Mouse (Mus musculus): Measurements from ENCODE around the gene Tspan3. TPM values are rescaled to one million over a fixed set of nuclear protein-coding genes. Genes with fewer than 3 reads are reported as not detected.
A peak's percentile ranks its signal among the peaks of the same experiment; 100 is the strongest.

Gene Tspan3
- polyA plus RNA-seq, 1 experiment: 71.2 TPM

- H3K36me3 ChIP-seq (ENCODE audit: control insufficient read depth, insufficient read depth, low read length): no peaks in the 10 kb centered on the region
- no peak overlapping the region for H3K4me3 ChIP-seq (ENCODE audit: control insufficient read depth, low read depth, low read length)
- no peak overlapping the region for H3K27ac ChIP-seq (ENCODE audit: control insufficient read depth, insufficient read depth, low read depth, low read length)
- no peak for TF ChIP-seq CTCF (IDR thresholded peaks at IDR 0.05; ENCODE audit: control insufficient read depth, insufficient read depth, insufficient replicate concordance, low read depth, low read length)
- TF ChIP-seq POLR2A (IDR thresholded peaks at IDR 0.05; ENCODE audit: control insufficient read depth, low read depth, low read length): no peak
- H3K27me3 ChIP-seq (ENCODE audit: control insufficient read depth, insufficient read depth, low read length): no peaks in the 10 kb centered on the region
- H3K4me1 ChIP-seq (ENCODE audit: control insufficient read depth, insufficient read depth, low read length): no peaks in the 10 kb centered on the region; the same call in 1 of the 2 replicates
These were observed 67.5 kb downstream of the Tspan3 start for GRCm38 (mm10) chr9:56097584-56098298.

DNA sequence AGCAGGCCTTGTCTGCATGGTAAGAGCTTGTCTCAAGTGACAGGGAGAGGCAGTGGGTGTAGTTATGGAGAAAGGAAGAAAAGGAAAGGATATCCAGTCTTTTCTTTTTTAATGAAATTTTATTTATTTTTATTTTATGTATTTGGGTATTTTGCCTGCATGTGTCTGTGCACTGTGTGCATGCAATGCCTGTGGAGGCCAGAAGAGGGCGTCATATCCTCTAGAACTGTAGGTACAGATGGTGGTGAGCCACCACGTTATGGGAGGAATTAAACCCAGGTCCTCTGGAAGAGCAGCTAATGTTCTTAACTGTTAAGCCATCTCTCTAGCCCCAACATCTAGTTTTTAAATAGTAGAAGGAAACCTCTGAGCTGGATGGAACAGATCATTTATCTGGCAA, 73.2 kb downstream of the Tspan3 start:
- Histone ChIP-seq H3K27me3 (ENCODE audit: control insufficient read depth, insufficient read depth, low read length) (no peaks in the 10 kb centered on the region), H3K36me3 (ENCODE audit: control insufficient read depth, insufficient read depth, low read length) (no peaks in the 10 kb centered on the region), H3K4me3 (ENCODE audit: control insufficient read depth, low read depth, low read length) (no peak overlapping the region), H3K27ac (ENCODE audit: control insufficient read depth, insufficient read depth, low read depth, low read length) (no peak overlapping the region), H3K4me1 (ENCODE audit: control insufficient read depth, insufficient read depth, low read length) (peaks cover 10% of the 10 kb centered on the region)
- TF ChIP-seq CTCF (IDR thresholded peaks at IDR 0.05; ENCODE audit: control insufficient read depth, insufficient read depth, insufficient replicate concordance, low read depth, low read length) (peak; percentile 47; the same call in 1 of the 2 replicates), POLR2A (IDR thresholded peaks at IDR 0.05; ENCODE audit: control insufficient read depth, low read depth, low read length) (no peak)

- no peaks in the 10 kb centered on the region for H3K27me3 ChIP-seq (ENCODE audit: control insufficient read depth, insufficient read depth, low read length)
- no peak overlapping the region for H3K27ac ChIP-seq (ENCODE audit: control insufficient read depth, insufficient read depth, low read depth, low read length)
- H3K4me3 ChIP-seq (ENCODE audit: control insufficient read depth, low read depth, low read length): no peak overlapping the region
- peaks cover 10% of the 10 kb centered on the region for H3K4me1 ChIP-seq (ENCODE audit: control insufficient read depth, insufficient read depth, low read length)
- TF ChIP-seq CTCF (IDR thresholded peaks at IDR 0.05; ENCODE audit: control insufficient read depth, insufficient read depth, insufficient replicate concordance, low read depth, low read length) (no peak), POLR2A (IDR thresholded peaks at IDR 0.05; ENCODE audit: control insufficient read depth, low read depth, low read length) (no peak)
- no peaks in the 10 kb centered on the region for H3K36me3 ChIP-seq (ENCODE audit: control insufficient read depth, insufficient read depth, low read length)
These were observed 74.6 kb downstream of the Tspan3 start for GRCm38 (mm10) chr9:56090546-56091225.

- peaks cover 10% of the 10 kb centered on the region for H3K4me1 ChIP-seq (ENCODE audit: control insufficient read depth, insufficient read depth, low read length)
- no peak within 1 kb of the TSS for H3K27ac ChIP-seq (ENCODE audit: control insufficient read depth, insufficient read depth, low read depth, low read length)
- peak within 1 kb of the TSS; percentile 38 for H3K4me3 ChIP-seq (ENCODE audit: control insufficient read depth, low read depth, low read length)
- TF ChIP-seq POLR2A (IDR thresholded peaks at IDR 0.05; ENCODE audit: control insufficient read depth, low read depth, low read length) (no peak), CTCF (IDR thresholded peaks at IDR 0.05; ENCODE audit: control insufficient read depth, insufficient read depth, insufficient replicate concordance, low read depth, low read length) (no peak)
- no peaks in the 10 kb centered on the region for H3K36me3 ChIP-seq (ENCODE audit: control insufficient read depth, insufficient read depth, low read length)
- H3K27me3 ChIP-seq (ENCODE audit: control insufficient read depth, insufficient read depth, low read length): no peaks in the 10 kb centered on the region
These were observed 75.3 kb downstream of the Tspan3 start, which contains the start of gene Pstpip1 for GRCm38 (mm10) chr9:56089778-56090520. Gene Pstpip1, plus strand, starts transcription at chr9:56089962.

- Histone ChIP-seq H3K36me3 (ENCODE audit: control insufficient read depth, insufficient read depth, low read length) (no peaks in the 10 kb centered on the region), H3K4me3 (ENCODE audit: control insufficient read depth, low read depth, low read length) (no peak overlapping the region), H3K27me3 (ENCODE audit: control insufficient read depth, insufficient read depth, low read length) (no peaks in the 10 kb centered on the region), H3K4me1 (ENCODE audit: control insufficient read depth, insufficient read depth, low read length) (peaks cover 10% of the 10 kb centered on the region), H3K27ac (ENCODE audit: control insufficient read depth, insufficient read depth, low read depth, low read length) (no peak overlapping the region)
- no peak for TF ChIP-seq POLR2A (IDR thresholded peaks at IDR 0.05; ENCODE audit: control insufficient read depth, low read depth, low read length)
- no peak for TF ChIP-seq CTCF (IDR thresholded peaks at IDR 0.05; ENCODE audit: control insufficient read depth, insufficient read depth, insufficient replicate concordance, low read depth, low read length)
These were observed 78.8 kb downstream of the Tspan3 start for GRCm38 (mm10) chr9:56086524-56086923.

Other genes with a start within 250 kb of the Tspan3 start
- 19.9 and 20.1 TPM in 2 replicates for gene Scaper, start 227.4 kb downstream of the Tspan3 start, polyA plus RNA-seq (2012; rRNA removed)
- gene 4930563M21Rik, start 154.9 kb downstream of the Tspan3 start, polyA plus RNA-seq (2012; rRNA removed): 14.4 and 25.3 TPM in 2 replicates
- gene Rcn2, start 123.6 kb downstream of the Tspan3 start, polyA plus RNA-seq (2012; rRNA removed): 18.3 and 18.6 TPM in 2 replicates
- 3.6 and 4.8 TPM in 2 replicates for gene Pstpip1, start 75.5 kb downstream of the Tspan3 start, polyA plus RNA-seq (2012; rRNA removed)

All from testis, adult 2 months (tissue).